Mouse (Mus musculus) heart, postnatal 14 days (tissue): ENCODE results near the gene Ctnna3. TPM values are rescaled to one million over a fixed set of nuclear protein-coding genes. Genes with fewer than 3 reads are reported as not detected.
"Not testable (repeated sequence)": the region's sequence is repeated elsewhere in the genome, so short reads cannot be mapped to it uniquely, and the experiment has no call there.

Experiments used
- DNase-seq, 2 experiments: peaks; one replicate each; pipeline ENCODE4 v3.0.0; 2021 to 2022
- intact Hi-C: fragments of 180-260 bp; cut with DNase I; formaldehyde crosslinking; loops from one replicate; pipeline ENCODE4 v1.15.1; 2025
- total RNA-seq, 2 experiments: library from RNA; stranded (reverse); gene quantifications; 2 replicates each; pipeline ENCODE4 v1.2.3; 2021

Gene Ctnna3
- total RNA-seq, 2 experiments from 2014 or later: 65.4 to 65.5 TPM

DNA sequence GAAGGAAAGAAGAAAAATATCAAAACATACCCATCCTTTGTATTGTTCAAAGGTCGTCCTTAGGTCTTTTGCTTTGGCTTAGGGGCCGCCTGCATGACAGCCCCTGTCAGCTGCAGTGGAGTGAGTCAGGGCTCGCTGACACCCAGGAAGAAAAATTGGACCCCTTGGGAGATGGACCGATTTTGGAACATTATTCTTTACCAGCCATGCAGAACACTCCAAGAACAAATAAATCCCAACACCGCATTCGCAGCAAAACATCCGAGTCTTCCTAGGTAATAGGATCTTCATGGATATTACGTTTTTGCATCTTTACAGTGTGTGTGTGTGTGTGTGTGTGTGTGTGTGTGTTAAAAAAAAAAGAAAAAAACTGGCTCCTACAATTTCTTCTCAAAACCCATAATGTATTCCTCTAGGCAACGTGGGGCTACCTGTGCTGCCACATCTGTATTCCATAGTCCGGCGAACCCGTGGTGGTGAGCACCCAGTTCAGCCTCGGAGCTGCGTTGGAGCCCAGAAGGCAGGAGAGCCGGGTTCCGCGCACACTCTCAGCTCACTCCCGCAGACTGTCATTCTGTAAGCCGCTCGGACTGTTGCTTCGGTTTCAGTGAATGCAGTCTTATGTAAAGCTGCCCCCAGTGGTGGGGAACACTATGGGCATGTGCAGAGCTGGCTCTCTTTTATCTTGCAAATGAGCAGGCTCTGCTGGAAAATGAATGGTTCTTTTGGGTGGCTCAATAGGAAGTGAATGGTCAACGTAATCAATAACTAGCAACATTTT lies 660.0 kb downstream of the Ctnna3 start, which contains the start of gene Lrrtm3:
TSS of gene Lrrtm3 (minus strand) at position 598 of the 781 bp plus-strand sequence.
- intact Hi-C loops: loop anchor here (10.0 kb wide), 2 partner anchors 185 to 505 kb away; no protein-coding TSS in a partner anchor
- peak; percentile 34 to 46 for DNase-seq

DNA sequence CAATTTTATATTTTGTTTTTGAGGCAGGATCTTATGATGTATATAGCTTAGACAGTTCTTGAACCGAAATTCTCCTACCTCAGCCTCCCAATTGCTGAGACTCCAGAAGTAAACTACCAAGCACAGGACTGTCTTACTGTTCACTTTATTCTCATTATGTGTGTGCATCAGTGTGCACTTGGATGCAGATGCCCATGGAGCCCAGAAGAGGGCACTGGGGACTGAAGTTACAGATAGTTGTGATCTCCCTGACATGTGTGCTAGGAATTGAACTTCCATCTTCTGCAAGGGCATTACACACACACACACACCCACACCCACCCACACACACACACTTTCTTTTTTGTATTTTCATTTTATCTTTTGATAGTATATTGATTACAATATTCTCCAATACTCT lies 666.6 kb downstream of the Ctnna3 start:
- intact Hi-C loops: no loop called here
- DNase-seq: no peak

DNA sequence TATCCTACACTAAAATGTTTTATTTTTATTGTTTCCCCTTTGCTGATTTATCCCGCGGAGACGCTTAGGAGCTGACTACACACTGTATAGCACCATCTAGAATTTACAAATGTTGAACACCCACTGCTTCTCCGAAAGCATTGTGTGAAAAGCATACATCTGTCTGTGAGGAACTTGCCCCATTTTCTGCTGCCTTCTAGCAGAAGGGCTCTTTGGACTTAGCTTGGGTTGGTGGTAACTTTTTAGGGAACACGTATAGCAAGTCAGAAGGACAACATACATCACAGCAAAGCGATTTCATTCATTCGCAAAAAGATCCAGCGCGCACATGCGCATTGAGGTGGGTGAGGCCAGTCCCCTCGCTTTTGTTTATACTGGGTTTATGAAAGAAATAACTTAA lies 685.3 kb downstream of the Ctnna3 start:
- intact Hi-C loops: no loop called here
- no peak for DNase-seq

DNA sequence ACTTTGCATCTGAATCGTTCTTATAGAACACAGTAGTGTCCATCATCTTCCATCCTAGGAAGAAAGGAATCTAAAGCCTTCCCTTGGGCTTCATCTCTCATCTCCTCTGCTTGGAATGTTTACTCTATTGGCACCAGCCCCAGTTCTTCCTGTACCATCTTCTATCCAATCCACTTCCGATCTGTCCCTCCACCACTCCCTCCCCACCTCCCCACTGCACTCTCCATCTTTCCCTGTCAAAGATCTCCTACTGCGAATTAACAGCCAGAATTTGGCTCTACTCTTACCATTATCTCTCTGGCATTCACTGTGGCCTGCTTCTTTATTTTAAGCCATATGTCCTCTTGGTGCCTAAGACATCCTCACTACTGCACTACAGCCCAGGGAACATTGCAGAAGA lies 688.9 kb downstream of the Ctnna3 start:
- intact Hi-C loops: no loop called here
- no peak for DNase-seq

DNA sequence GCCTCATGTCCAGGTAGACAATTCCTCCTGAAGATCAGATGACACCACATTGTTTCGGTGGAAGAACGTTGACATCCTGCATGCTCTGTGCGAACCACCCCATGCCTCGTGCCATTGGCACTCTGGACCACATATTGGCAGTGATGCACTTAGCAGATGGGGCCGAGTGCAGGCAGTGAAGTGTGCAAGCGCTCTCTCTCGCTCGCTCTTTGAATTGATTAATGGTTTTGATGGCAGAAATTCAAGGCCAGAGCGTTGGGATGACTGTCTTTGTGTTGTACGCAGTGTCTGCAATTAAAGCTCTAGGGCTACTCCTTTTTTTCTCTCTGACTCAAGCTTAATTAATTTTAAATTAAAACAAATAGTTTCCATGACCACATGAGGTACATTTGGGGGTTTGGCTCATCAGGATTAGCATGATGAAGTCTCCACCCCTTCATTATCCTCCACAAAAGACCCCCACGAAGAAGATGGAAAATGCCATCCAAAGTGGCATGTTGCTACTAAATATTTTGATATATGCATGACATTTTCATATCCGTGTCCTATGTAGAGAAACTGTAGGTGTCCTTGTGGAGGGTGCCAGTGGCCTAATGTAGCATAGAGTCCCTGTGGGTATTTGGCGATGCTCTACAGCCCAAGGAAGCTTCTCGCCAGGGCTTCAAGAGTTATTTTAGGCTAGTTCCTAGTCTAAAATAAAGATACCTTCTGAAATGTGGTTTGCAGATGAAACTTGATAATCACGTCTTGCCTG lies 700.7 kb downstream of the Ctnna3 start:
- intact Hi-C loops: no loop called here
- no peak for DNase-seq

DNA sequence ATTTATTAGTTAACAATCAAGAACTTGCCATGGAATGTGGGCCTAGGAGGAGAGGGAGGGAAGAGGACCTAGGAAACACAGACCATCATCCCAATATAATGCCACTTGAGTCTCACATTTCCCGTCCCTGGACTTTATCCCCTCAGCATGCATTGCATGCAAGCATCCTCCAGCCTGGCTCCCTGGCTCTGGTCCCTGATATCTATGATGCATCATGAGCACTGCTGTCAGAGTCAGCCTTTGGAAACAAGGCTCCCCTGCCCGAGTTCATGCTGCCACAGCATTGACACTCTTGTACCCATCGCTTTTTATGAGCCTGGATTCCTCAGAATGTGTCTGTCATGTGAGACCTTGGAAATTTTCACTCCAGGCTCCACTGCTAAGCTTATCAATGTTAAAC lies 703.6 kb downstream of the Ctnna3 start:
- intact Hi-C loops: no loop called here
- no peak for DNase-seq

DNA sequence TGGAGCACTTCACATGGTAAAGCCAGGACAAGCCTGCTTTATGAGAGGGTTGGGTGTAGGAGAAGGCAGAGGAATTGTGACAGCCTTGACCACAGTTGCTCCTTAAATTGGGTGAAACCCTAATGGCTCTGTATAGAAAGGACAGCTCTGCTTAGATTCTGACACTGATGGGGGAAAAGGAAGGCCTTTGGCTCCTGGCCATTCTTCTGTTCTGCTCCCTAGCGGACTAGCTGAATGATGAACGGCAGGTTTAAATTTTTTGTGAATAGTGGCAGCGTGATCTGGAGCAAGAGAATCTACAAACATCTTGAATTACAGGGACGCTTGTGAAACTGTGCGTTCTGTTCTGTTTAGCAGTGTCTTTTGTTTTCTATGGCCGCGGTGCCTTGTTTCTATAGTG lies 705.6 kb downstream of the Ctnna3 start:
- no peak for DNase-seq
- intact Hi-C loops: no loop called here

DNA sequence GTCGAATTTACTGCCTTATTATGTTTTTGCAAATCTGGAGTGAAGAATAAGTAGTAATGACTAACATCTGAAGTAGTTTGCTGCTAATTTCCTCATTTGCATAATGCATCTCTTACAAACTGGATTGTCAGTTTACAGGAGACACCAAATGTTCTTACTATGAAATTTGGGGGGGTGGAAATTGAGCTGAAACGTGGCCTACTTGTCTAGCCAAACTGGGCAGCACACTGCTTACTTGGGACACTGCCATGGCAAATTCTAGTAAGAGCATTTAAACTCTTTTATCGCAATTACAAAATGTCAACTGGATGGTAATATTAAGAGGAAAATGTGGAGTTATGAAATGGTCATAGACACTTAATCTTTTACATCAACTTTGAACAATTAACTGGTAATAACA lies 716.6 kb downstream of the Ctnna3 start:
- intact Hi-C loops: no loop called here
- no peak for DNase-seq

DNA sequence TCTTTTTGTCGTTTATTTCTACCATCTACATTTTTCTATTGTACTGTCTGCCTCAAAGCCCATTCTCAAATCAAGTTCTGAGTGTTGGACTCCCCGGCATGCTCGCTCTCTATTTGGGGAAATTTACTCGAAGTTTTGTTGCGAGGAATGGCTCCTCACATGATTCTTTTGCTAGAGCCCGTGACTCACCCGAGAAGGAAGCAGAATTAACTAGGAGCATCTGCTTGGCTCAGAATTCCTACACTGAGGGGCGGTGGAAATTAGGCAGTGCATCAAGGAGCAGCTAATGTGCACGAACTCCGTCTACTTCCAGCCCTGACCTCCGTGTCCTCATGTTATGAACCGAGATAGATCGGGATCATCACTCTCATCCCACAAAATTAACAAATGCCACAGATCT lies 751.8 kb downstream of the Ctnna3 start:
- intact Hi-C loops: no loop called here
- DNase-seq: no peak

DNA sequence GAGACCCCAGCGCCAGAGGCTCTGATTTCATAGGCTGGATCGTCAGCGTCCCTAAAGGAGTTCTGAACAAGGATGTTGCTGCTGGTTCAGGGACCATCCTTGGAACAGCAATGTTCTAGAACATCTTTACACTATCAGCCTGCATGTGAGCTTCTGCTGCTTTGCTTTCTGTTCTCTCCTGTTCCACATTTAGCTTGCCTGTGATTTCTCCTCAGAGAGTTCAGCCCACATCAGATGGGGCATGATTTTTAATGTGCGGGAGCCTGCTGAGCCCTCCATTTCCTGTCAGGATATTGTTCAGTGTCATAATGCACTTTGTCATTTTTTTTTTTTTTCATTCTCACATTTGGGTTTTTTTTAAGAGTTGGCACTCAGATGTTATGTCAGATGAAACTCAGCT lies 752.8 kb downstream of the Ctnna3 start:
- no peak for DNase-seq
- intact Hi-C loops: no loop called here

DNA sequence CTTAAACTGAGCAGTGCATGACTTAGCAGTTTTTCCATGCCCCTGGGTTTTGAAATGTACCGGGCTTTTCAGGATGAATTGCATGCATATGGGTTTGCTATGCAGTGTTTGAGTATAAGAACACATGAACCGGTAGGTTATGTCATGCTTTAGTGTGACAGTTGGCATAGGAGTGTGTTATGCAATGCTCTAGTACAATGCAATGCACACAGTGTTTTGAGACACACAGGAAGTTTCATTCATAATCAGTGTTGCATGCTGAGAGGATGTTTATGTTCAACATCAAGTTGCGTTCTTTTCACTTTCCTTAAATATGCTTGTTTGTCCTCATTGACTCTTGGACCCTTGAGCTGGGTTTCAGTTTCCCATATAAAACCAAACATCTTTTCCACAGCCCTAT lies 758.1 kb downstream of the Ctnna3 start:
- intact Hi-C loops: no loop called here
- no peak for DNase-seq

DNA sequence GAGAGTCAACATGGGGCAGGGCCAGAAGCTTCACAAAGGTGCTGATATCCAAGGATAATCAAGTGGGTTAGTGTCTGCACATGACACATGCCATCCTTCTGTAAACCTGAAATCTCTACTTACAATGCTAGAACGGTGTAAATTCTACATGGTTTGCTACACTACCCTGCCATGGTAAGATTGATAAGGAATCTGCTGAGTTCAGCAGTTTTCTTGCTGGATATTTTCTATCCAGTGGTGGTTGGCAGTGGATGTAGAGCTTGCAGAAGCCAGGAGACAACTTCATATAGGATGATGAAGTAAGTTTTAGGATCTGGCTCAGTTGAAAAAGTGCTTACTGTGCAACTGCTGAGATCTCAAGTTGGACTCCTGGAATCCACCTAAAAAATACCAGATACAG lies 767.7 kb downstream of the Ctnna3 start:
- intact Hi-C loops: no loop called here
- DNase-seq: no peak

DNA sequence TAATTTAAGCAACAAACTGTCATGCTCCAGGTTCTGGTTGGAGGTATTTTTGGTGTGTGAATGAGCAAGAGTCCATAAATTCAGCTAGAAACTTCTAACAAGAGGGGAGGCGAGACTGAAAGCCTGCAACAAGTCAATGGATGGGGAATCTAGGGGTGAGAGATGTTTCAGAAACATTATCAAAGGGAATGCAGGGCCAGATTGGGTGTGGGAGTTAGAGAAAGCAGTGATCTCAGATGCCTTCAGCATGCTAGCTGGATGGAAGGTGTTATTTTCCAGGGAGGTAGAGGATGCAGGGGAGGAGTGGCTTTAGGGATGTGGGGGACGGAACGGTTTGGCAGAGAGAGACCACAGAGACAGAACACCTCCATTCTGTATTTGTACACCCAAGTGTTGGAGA lies 785.7 kb downstream of the Ctnna3 start:
- no peak for DNase-seq
- intact Hi-C loops: no loop called here

DNA sequence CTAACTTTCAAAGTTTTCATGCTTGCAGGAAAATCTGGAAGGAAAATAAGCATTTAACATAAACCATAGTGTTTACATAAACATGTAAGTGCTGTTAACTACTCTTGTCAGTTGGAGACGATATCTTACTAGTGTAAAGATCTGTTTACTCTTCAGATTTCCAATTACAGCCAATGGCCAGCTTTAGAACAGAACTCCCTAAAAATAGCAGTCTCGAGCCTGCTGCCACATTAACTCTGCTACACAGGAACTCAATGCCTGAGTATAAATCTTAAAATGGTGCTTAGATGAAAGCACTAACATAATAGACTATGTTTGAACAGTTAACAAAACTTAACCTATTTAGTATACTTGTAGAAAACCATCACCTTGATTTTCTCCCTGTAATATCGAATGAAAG lies 793.1 kb downstream of the Ctnna3 start:
- intact Hi-C loops: no loop called here
- DNase-seq: no peak

DNA sequence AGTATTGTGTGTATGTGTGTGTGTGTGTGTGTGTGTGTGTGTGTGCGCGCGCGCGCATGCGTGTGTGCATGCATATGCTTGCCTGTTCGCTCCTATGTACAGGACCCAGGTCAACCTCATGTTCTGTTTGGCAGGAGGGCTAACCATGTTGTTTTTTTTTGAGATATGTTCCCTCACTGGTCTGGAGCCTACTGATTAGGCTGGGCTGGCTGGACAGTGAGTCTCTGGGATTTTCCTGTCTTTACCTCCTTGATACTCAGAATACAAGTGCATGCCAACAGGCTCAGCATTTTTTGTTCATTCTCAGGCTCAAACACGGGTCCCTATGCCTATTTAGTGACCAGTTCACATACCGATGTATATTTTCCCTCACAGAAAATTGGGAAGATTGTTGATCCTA lies 794.1 kb downstream of the Ctnna3 start:
- intact Hi-C loops: no loop called here
- no peak for DNase-seq

DNA sequence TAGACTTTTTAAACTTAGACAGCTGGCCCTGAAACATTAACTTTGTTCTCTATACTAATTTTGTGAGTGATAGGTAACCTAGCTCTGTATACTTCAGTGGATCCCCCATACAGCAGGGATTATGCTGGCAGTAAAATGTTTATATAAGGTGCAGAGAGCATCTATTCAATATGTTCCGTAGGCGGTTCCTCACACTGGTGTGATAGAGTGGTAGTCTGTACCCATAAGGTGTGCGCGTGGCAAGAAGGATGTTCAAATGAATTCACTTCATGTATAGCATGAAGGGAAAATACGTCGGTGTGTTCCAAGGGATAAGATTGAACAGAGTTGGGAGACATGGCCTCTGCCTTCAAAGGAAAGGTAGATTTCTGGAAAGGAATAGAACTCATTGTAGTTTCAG lies 794.5 kb downstream of the Ctnna3 start:
- intact Hi-C loops: no loop called here
- DNase-seq: no peak

DNA sequence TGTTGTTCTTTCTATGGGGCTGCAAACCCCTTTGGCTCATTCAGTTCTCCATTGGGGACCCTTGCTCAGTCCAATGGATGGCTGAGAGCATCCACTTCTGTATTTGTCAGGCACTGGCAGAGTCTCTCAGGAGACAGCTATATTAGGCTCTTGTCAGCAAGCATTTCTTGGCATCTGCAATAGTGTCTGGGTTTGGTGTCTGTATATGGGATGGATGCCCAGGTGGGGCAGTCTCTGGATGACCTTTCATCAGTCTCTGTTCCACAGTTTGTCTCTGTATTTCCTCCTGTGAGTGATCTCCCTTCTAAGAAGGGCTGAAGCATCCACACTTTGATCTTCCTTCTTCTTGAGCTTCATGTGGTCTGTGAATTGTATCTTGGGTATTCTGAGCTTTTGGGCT lies 795.9 kb downstream of the Ctnna3 start:
- intact Hi-C loops: not testable (repeated sequence)
- peak in 1 of 2 experiments; percentile 6 for DNase-seq

DNA sequence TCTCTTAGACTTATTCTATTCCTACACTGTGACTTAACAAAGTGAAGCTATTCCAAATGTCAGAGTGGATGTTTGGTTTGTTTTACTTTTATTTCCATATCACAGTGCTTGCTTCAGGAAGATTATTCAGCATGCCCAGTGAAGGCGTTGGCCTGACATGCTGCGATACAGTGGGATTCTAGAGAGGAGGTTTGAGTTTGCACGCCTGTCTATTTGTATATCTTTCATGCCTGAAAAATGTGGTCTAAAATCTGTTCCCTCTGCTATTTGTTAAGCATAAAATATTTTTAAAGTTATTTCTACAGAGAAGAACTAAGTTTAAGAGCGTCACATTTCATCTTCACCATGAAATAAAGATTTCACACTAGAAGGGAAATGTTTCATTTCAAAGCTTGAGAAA lies 813.5 kb downstream of the Ctnna3 start:
- intact Hi-C loops: no loop called here
- no peak for DNase-seq

DNA sequence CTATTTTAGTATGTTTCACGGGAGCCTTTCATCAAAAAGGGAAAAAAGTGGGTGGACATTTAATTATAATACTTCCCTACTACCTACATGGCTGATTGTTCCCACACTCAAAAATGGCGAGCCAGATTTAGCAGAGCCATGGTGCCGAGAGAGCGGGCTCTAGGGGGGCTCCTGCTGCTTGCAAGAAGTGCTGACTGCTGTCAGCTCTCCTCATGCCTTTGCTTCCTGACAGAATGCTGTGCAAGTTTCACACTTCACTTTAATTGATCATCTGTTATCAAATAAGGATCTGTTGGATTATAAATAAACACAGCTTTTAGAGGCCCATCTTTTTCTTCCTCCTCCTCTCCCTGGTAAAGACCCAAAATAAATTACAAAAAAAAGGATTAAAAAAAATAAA lies 838.3 kb downstream of the Ctnna3 start:
- no peak for DNase-seq
- intact Hi-C loops: no loop called here

DNA sequence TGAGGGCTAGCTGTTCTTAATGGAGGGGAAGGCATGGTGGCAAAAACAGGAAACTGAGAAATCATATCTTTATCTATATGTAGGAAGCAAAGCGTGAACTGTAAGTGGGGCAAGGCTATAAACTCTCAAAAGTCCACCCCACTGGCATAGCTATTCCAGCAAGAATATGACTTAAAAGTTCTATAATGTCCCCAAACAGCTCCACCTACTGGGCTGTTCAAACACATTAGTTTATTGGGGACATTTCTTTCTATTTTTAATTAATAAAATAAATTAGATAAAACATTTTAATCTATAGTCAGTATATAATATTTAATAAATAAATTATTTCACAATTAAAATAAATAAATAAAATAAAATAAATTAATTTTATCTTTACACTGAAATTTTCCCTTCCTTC lies 845.2 kb downstream of the Ctnna3 start:
- DNase-seq: no peak
- intact Hi-C loops: loop anchor here (10.0 kb wide), 1 partner anchor 190 kb away; no protein-coding TSS in a partner anchor

DNA sequence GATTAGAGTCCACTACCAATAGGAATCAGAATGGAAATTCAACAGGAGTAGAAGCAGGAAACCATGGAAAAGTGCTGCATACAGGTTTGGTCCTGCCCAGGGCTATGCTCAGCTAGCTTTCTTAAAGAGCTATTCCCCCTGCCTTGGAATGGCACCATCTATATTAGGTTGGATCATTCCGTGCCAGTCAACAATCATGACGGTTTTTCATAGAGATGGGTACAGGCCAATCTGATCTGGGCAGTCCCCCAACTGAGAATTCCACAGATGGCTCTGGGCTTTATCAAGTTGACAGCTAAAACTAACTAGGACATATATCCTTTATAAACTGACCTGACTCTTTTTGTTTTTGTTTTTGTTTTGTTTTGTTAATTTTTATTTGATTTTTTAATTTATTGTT lies 848.9 kb downstream of the Ctnna3 start:
- peak in 1 of 2 experiments; percentile 22 for DNase-seq
- intact Hi-C loops: loop anchor here (10.0 kb wide), 1 partner anchor 194 kb away; no protein-coding TSS in a partner anchor

DNA sequence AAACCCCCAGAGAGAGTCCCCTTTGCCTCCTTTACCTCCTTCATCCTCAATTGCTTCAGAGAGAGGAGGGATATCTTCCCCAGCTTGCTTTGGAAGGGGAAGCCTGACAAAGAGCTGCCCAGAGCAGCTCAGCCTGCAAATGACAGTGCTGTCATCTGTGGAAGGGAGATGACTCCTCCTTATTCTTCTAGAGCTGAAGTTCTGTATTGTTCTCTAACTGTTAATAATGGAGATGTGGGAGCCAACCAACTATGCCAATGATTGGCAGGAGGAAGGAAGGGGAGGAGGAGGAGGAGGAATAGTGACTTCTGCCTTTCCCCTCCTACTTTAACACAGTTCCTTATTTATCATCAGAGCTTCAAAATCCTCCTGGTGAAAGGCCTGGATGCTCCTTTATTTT lies 875.9 kb downstream of the Ctnna3 start:
- intact Hi-C loops: no loop called here
- DNase-seq: no peak
